ENCODE assay signal across 18 mouse cellular contexts in genomic region chr1:25576598-25576997, GRCm38 (mm10).
"Had no signal": no experiment of that assay in that cellular context is flagged by ENCODE, and none has a peak within 500 bp of the region (broad histone marks: within the 10 kb centered on the region; RNA-seq: fewer than 3 reads in every experiment).

No protein-coding gene starts in this region.

- H3K9me3 ChIP-seq: midbrain, embryonic 10.5 days; midbrain, embryonic 12.5 days; neural tube, embryonic 13.5 days; neural tube, embryonic 15.5 days had no signal

- H3K4me3 ChIP-seq: midbrain, embryonic 10.5 days; midbrain, embryonic 12.5 days; myocyte; neural tube, embryonic 13.5 days; neural tube, embryonic 15.5 days had no signal

- ATAC-seq: midbrain, embryonic 16.5 days had no signal

- H3K27me3 ChIP-seq: midbrain, embryonic 12.5 days; neural tube, embryonic 13.5 days; neural tube, embryonic 15.5 days had no signal

- H3K9ac ChIP-seq: lung, embryonic 14.5 days; midbrain, embryonic 12.5 days; neural tube, embryonic 13.5 days; neural tube, embryonic 15.5 days had no signal

- DNase-seq: lung, adult 18-20 months; lung, embryonic 14.5 days; lung, postnatal 10 days; lung, postnatal 4 days; midbrain, embryonic 14.5 days; retina, postnatal 1 day; right cerebral cortex, postnatal 25 days; right cerebral cortex, postnatal 4 days; spleen, adult 18-20 months; thymus, adult 2 months; thymus, postnatal 25 days; thymus, postnatal 4 days had no signal

- H3K4me2 ChIP-seq: lung, embryonic 14.5 days; midbrain, embryonic 12.5 days; neural tube, embryonic 13.5 days; neural tube, embryonic 15.5 days had no signal

- H3K4me1 ChIP-seq: midbrain, embryonic 10.5 days; midbrain, embryonic 12.5 days; neural tube, embryonic 13.5 days; neural tube, embryonic 15.5 days had no signal

- H3K36me3 ChIP-seq: midbrain, embryonic 10.5 days; midbrain, embryonic 12.5 days; neural tube, embryonic 13.5 days; neural tube, embryonic 15.5 days had no signal

- H3K27ac ChIP-seq: midbrain, embryonic 10.5 days; midbrain, embryonic 12.5 days; neural tube, embryonic 13.5 days; neural tube, embryonic 15.5 days had no signal
